Mouse (Mus musculus) monocyte, adult 5-6 weeks (primary cell): ENCODE measurements around the gene Mgat4e. TPM values are rescaled to one million over a fixed set of nuclear protein-coding genes. Genes with fewer than 3 reads are reported as not detected.
"Not testable (repeated sequence)": the region's sequence is repeated elsewhere in the genome, so short reads cannot be mapped to it uniquely, and the experiment has no call there.

Experiments used
- ATAC-seq: fragments of 153-309, 156-312 bp; replicated peaks from 2 replicates; pipeline ENCODE4 v1.8.0; 2017; ENCODE audit warnings: mild to moderate bottlenecking; ENCODE audit not compliant: low TSS enrichment, insufficient number of reproducible peaks, severe bottlenecking, poor library complexity, low FRiP score
- total RNA-seq: library from RNA; stranded (forward); fragments of 200-1000, 200-491, 200-594 nt; gene quantifications from 3 replicates; pipeline ENCODE4 v1.2.3, GENCODE M21; 2017

Mgat4e gene
- total RNA-seq, 1 experiment from 2014 or later, result not detected

DNA sequence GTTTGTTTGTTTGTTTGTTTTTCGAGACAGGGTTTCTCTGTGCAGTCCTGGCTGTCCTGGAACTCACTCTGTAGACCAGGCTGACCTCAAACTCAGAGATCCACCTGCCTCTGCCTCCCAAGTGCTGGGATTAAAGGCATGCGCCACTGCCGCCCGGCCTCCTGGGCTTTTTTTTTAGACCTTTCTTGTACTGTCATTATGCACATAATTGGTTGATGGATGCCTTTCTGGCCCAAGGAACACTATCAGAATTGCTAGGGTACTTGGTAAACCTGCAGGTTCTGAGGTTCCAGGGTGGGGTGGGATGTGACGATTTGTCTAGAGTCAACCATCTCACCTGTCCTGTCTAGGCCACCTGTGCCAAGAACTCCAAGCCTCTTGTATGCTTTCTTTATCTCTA, 30.3 kb downstream of the Mgat4e start:
- ATAC-seq, result not testable (repeated sequence)

DNA sequence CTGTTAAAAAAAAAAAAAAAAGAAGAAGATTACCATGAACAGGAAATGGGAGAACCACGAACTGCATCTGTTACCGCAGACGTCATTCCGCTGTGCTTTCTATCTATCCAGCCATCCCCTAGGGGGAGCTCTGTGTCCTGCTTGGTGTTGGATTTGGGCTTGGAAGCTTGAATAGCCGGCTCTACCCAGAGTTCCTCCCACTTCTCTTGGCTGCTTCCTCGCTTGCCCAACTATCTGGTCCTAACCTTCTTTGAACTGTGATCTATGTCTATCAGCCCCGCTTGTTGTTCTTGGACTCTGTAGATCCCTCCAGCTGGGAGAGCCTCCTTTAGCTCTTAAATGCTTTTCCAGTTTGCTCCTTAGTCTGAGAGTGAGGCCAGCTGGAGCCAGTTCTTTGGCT, 30.8 kb downstream of the Mgat4e start:
- ATAC-seq, result peak; percentile 80

DNA sequence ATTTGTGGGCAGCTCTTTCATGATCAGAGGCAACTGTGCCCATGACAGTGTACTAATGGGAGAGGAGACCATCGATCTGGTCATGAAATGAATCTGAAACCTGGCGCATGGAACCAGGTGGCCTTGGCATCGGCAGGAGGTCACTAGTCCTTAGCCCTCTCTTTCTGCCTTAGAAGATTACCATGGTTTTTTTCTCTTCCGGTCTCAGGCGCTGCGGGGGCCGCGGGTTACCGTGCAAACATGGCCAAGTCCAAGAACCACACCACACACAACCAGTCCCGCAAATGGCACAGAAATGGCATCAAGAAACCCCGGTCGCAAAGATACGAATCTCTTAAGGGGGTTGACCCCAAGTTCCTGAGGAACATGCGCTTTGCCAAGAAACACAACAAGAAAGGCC, 31.6 kb downstream of the Mgat4e start:
- ATAC-seq, result not testable (repeated sequence)

DNA sequence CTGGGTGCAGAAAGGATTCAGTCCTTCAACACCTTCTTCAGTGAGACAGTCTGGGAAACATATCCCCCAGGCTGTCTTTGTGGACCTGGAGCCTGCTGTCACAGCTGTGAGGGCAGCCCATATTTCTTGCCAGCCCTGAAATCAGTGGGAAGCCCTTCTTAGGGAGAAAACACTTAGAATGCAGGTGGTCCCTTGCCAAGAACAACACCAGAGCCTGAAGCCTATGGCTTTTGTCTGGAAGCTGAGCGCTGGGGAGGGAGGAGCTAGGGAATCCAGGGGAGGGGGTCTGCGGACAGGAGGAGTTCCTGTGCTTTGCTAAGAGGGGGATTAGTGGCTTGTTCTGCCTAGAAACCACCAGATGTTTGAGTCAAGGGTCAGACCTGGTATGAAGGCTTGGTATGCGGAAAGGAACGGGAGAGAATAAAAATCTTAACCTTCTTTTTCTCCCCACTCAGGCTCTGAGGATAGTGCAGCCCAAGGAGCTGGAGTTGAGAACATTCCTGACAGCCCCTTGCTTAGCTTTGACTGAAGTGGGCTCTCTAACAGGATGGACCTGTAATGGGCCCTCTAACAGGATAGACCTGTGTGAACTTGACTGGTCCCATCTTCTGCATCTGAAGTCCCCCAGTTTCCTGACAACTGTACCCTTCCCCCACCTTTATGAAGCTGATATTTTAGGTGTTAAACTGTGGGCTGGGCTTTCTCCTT, 32.8 kb downstream of the Mgat4e start:
- no peak for ATAC-seq

DNA sequence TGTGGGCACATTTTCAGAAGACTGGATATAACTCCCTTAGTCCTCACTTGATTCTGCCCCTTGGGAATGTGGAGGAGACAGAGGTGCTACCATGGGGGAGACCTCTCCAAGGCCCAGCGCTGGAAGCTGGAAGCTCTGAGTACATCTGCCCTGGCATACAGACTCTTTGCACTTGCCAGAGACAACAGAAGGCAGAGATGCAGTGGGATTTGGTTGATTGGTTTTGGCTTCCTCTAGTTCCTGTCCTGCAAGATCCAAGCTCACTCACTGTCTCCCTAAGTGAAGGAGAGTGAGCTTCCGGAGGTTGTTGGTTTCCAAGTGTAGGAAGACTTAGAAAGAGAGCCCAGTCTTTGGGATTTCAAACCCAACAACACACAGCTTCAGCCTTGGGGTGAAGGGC, 33.6 kb downstream of the Mgat4e start:
- no peak for ATAC-seq

DNA sequence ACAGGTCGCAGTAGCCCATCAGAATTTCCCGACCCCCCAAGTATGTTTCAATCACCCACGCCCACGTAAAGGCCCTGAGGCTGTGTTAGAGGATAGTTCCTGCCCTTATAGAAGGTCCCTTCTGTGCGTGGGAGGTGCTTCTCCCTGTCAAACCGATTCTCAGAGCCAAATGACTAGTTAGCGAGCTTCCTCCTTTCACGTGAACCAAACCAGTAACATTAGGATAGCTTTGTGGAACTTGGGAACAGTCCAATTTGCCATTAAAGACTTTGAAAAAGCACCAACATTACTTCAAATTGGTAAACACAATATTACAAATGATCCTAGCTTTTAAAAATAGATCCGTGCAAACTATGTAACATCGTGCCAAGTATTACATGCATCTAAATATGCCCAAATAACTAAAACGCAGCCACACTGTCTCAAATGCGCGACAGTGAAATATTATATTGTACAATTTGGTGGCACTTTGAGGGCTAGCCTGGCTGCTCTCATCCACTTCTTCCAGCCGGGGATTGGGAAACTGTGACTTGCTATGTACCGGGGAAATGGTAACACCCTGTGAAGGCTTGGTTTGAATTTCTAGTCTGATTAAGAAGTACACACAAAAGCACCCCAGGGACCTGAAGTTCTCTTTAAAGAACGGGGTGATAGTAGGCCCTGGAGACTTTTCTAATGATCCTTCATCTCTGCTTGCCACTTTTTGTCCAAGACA, 35.4 kb downstream of the Mgat4e start:
- ATAC-seq, result no peak

DNA sequence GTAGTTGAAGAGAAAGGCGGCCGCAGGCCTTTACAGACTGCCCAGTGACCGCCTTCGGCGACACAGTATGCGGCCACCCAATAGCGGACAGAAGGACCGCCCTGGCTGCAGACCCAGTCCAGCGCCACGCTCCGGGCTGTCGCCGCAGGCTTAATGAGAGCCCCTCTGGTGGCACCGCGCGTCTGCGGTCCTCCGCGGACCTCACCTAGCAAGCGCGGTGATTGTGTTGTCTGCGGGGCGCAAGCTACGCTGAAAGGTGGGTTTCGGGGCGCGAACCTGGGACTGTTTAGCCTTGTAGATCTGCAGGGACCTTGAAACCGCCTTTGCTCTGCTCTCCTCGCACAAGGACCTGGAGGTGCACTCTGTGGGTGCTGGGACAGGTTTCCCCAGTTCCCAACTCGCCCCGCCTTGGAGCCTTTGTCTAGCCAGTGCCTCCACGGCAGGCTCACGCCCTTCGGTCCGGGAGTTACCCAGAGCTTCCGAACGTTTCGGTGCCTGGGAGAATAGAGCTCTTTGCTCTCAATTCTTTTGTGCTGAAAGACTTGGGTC, 36.1 kb downstream of the Mgat4e start:
- ATAC-seq, result no peak

DNA sequence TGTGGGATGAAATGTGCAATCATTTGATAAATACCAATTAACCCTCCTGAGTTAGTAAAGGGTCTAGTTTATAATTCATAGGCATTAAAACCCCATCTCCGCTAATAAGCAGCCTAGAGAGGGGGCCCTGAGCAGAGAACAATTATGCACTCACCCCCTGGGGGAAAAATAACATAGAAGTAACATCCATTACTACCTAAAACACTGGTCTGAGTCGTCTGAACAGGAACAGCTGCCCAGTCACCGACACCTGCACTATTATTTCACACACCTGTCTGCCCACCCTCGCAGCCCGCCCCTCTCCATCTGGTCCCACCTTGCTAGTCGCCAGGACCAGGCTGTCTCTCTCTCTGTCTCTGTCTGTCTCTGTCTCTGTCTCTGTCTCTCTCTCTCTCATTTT, 36.9 kb downstream of the Mgat4e start:
- no peak for ATAC-seq

DNA sequence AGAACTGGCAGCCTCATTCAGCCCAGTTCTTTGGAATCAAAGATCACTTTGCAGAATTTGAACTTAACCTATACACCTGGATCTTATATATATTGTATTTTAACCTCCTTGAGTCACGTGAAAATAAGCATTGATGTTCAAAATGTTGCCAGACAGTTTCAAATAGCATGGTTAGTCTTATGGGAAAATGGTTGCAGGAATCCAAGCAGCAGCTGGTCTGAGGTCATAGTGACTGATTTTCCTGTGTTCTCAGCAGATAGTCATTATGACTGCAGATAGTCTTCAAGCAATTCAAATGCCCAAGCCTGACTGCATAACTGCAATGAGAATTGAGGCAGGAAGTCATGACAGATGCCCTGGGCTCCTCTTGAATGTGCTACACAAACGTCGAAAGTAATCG, 37.3 kb downstream of the Mgat4e start:
- ATAC-seq, result no peak

DNA sequence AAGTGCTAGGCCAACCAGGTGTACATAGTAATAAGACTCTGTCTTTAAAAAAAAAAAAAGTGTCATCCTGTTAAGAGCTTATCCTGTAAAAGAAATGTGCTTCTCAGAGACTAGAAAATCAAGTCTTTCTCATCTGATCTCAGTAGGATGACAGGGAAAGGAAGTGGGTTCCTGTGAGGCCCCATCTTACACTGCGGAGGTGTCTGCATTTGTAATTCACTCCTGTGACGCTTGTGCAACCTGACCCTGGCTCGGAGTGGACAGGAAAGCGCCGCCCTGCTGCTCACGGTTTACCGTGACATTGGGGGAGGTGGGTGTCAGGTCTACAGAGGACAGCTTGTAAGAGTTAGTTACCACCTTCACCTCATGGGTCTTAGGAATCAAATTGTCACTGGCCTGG, 39.5 kb downstream of the Mgat4e start:
- ATAC-seq, result no peak

DNA sequence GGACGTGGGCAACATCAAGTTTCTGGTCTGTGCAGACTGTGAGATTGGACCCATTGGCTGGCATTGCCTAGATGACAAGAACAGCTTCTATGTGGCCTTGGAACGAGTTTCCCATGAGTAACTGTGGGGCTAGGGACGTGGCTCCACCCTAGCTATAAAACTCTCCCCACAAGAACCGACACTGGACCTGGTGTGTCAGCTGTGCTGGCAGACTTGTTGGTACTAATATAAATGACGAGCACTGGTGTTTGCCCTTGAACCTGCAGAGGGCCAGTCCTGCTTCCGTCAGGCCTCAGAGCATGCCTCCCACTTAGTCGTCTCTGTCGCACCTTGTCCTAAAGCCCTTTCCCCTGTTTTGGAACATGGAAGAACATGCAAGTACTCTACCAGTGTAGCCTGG, 43.3 kb downstream of the Mgat4e start:
- ATAC-seq, result no peak

DNA sequence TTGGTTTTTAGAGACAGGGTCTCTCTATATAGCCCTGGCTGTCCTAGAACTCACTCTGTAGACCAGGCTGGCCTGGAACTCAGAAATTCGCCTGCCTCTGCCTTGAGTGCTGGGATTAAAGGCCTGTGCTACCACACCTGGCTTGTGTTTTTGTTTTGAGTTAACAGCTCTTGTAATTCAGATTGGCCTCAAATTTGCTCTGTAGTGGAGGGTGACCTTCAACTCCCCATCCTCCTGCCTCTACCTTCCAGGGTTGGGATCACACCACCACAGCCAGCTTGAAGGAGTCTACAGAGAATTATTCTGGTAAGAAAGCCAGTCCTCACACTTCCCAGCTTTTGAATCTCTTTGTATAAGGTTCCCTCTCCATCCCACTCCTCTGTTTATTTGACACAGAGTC, 48.6 kb downstream of the Mgat4e start:
- ATAC-seq, result no peak

DNA sequence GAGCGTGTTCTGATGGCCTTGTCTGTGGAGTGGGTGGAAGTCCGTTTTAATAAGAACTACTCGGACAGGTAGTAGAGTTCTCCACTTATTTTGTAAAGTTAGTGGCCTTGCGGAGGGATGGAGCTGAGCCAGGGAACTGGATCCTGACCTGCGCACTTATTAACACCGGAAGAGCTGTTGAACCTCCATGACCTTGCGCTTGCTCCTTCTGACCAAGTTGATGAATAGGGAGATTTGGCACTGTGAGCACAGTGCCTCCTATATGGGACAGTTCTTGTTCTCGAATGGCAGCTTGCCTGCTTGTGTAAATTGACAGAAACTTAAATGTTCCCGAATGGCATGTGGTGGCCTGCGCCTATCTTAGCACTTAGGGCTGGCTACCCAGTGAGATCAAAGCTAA, 53.5 kb downstream of the Mgat4e start:
- ATAC-seq, result no peak

DNA sequence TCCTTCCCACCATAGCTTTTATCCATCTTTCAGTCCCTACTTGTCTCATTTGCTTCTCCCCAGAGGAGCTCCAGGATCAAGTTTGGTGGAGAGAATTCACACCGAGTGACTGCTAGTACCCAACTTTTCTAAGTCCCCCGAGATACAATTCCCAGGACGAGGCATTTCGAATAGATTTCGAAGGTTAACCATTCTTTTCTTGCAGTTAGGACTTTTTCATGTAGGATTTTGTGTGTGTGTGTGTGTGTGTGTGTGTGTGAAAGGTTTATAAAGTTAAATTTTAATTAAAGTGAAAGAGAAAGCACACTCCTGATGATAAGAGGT, 54.3 kb downstream of the Mgat4e start:
- ATAC-seq, result no peak

DNA sequence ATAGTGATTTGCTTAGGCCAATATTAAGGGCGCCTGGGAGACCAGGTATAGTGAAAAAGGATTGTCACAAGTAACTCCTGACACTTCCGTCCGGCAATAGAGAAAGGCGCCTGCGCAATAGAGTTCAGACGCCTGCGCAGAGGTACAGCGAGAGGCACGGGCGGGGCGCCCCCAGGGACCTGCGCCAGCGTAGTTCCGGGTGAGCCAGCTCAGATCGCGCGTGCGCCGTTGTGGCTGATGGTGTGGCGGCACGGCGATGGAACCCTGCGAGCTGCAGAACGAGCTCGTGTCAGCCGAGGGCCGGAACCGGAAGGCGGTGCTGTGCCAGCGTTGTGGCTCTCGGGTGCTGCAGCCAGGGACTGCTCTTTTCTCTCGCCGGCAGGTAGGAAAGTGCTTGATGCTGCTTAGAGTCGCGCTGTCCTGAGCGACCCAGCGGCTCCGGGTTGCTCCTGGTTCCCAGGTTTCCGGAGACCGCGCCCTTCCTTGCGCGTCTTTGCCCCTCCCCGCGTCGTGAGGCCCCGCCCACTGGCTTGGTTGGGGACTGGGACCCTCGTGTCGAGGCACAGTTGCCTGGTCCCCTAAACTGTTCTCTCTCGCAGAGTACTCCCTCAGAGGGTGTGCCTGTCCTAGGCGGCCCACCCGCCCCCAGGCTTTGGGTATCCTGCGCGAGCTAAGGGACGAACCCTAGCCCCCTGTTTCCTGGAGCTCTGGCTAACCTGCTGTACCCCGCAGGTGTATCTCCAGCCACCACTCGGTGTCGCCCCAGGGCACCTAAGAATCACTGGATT, 54.9 kb downstream of the Mgat4e start, which contains the start of gene Rabif:
TSS of gene Rabif (plus strand) at position 221 of the 788 bp plus-strand sequence.
- peak; percentile 98 for ATAC-seq

DNA sequence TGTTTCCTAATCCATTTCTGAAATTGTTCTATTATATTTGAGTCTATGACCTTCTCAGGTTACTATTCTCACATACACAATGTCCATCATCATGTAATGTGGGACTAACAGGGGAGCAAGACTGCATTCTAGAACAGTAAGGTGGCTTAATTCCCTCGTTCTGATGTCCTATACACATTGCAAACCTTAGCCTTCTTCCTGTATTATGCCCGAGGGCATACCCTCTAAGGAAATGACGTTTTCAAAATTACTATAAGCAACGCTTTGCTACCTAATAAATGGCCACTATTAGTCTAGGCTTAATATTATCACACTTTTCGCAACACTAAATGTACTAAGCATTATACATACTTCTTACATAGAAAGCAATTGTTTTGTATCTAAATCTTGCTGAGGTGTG, 55.5 kb downstream of the Mgat4e start:
- 0 out of 2 replicates have a peak, but pooled peaks have one; percentile 15 for ATAC-seq

DNA sequence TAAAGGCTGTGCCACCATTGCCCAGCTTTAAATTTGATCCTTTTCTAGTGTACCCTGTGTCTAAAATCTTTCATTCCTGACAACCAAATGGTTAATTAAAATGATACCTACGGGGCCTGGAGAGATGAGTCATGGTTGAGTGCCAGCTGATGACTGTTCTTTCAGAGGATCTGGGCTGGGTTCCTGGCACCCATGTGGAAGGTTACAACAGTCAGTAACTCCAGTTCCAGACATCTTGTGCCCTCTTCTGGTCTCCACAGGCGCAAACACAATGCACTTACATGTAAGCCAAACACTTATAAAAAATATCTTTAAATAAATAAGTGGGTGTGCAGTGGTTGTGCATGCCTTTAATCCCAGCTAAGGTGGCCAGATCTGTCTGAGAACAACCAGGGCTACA, 56.0 kb downstream of the Mgat4e start:
- no peak for ATAC-seq

DNA sequence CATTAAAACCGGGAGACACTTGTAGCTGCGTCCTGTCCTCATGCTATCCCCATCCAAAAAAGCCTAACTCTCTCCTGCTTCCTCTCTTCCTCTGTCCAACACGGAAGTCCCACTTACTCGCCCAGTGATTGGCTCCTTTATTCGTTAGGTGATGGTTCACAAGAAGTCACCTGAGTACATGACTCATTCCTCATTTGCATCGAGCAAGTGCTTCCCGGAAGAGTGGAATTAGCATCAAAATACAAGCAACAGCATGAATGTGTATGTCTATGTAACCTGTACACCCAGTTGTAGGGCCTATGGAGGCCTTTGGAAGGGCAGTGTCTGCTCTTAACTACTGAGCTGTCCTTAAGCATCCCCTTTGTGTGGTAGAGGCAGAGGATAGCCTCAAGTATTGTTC, 57.2 kb downstream of the Mgat4e start:
- no peak for ATAC-seq
